Mouse (Mus musculus) cerebellum, adult 8-10 months (tissue): Measurements from ENCODE around the gene Col13a1.

Source experiments
- DNase-seq: peaks from one replicate; pipeline ENCODE4 v3.0.0; 2022

Col13a1 gene

GRCm38 (mm10) chr10:61826753-61827435 lies 152.0 kb downstream of the Col13a1 start:
- no peak for DNase-seq

GRCm38 (mm10) chr10:61825979-61826752 lies 152.7 kb downstream of the Col13a1 start:
- DNase-seq: no peak

- no peak for DNase-seq
These were observed 153.4 kb downstream of the Col13a1 start for GRCm38 (mm10) chr10:61825536-61825935.

GRCm38 (mm10) chr10:61823731-61824115 lies 155.2 kb downstream of the Col13a1 start:
- no peak for DNase-seq

- DNase-seq: no peak
These were observed 155.8 kb downstream of the Col13a1 start for GRCm38 (mm10) chr10:61822968-61823730.

- no peak for DNase-seq
These were observed 158.9 kb downstream of the Col13a1 start for GRCm38 (mm10) chr10:61820050-61820449.

- no peak for DNase-seq
These were observed 166.9 kb downstream of the Col13a1 start for GRCm38 (mm10) chr10:61811987-61812386.

GRCm38 (mm10) chr10:61798133-61798576 lies 180.8 kb downstream of the Col13a1 start:
- DNase-seq: no peak

GRCm38 (mm10) chr10:61795458-61795857 lies 183.4 kb downstream of the Col13a1 start:
- no peak for DNase-seq

GRCm38 (mm10) chr10:61794971-61795370 lies 183.9 kb downstream of the Col13a1 start:
- no peak for DNase-seq

GRCm38 (mm10) chr10:61793015-61793414 lies 185.9 kb downstream of the Col13a1 start:
- DNase-seq: no peak

- DNase-seq: no peak
These were observed 190.4 kb downstream of the Col13a1 start for GRCm38 (mm10) chr10:61788499-61788898.
